Mouse (Mus musculus) hindbrain, embryonic 10.5 days (tissue): ENCODE measurements around the gene Dnajc15. TPM values are rescaled to one million over a fixed set of nuclear protein-coding genes. Genes with fewer than 3 reads are reported as not detected.

Experiments
- DNase-seq: peaks from one replicate; pipeline ENCODE4 v3.0.0-alpha.2; 2017; ENCODE audit warnings: low spot score
- H3K27ac ChIP-seq: fragments of 300-500 bp; sonication (generic); 2 replicates; pipeline ENCODE4 v1.5.1; 2016; ENCODE audit warnings: mild to moderate bottlenecking, moderate library complexity
- H3K27me3 ChIP-seq: fragments of 300-500 bp; sonication (generic); 2 replicates; pipeline ENCODE4 v1.6.1; 2016; ENCODE audit warnings: mild to moderate bottlenecking; ENCODE audit not compliant: poor library complexity, insufficient read depth, severe bottlenecking
- H3K36me3 ChIP-seq: fragments of 300-500 bp; sonication (generic); 2 replicates; pipeline ENCODE4 v1.6.1; 2016; ENCODE audit warnings: mild to moderate bottlenecking, moderate library complexity
- H3K4me1 ChIP-seq: fragments of 300-500 bp; sonication (generic); replicated peaks from 2 replicates; pipeline ENCODE4 v1.6.1; 2016; ENCODE audit warnings: mild to moderate bottlenecking
- H3K4me3 ChIP-seq: fragments of 300-500 bp; sonication (generic); 2 replicates; pipeline ENCODE4 v1.5.1; 2016; ENCODE audit warnings: mild to moderate bottlenecking, moderate library complexity
- H3K9me3 ChIP-seq: fragments of 300-500 bp; sonication (generic); 2 replicates; pipeline ENCODE4 v1.6.1; 2016; ENCODE audit warnings: mild to moderate bottlenecking, moderate library complexity
- WGBS: fragments of 180-500 bp; shearing (Covaris S2); methylation state at CpG from one replicate; pipeline ENCODE4 v1.1.7; 2016; 5-methylcytosine and 5-hydroxymethylcytosine counted together
- polyA plus RNA-seq: library from polyadenylated mRNA; unstranded; fragments of >200 nt; fragmentation: Nextera tagmentation; extraction: Ambion mirVana; gene quantifications from 2 replicates; pipeline ENCODE4 v1.2.1, GENCODE M21; 2016

Dnajc15 gene
- 101 and 113 TPM in 2 replicates for polyA plus RNA-seq

- peak; percentile 86 for DNase-seq
- no peaks in the 10 kb centered on the region for H3K27me3 ChIP-seq
- peak within 1 kb of the TSS; percentile 93 for H3K4me3 ChIP-seq
- peaks cover 10% of the 10 kb centered on the region for H3K4me1 ChIP-seq
- no peaks in the 10 kb centered on the region for H3K9me3 ChIP-seq
- WGBS: under 1% methylated on average over 44 of the region's 44 CpGs
- peak within 1 kb of the TSS; percentile 90 for H3K27ac ChIP-seq
- H3K36me3 ChIP-seq: no peaks in the 10 kb centered on the region
These were observed at the start of gene Dnajc15 for GRCm38 (mm10) chr14:77874304-77875241. TSS of gene Dnajc15 (minus strand) at chr14:77875125.

- WGBS: 90% methylated on average over 6 of the region's 6 CpGs
- H3K36me3 ChIP-seq: no peaks in the 10 kb centered on the region
- H3K27ac ChIP-seq: no peak overlapping the region
- no peak for DNase-seq
- no peaks in the 10 kb centered on the region for H3K4me1 ChIP-seq
- H3K9me3 ChIP-seq: no peaks in the 10 kb centered on the region
- H3K4me3 ChIP-seq: no peak overlapping the region
- H3K27me3 ChIP-seq: no peaks in the 10 kb centered on the region
These were observed 48.3 kb upstream of the Dnajc15 start for GRCm38 (mm10) chr14:77923076-77923865.

GRCm38 (mm10) chr14:77921641-77922040 lies 46.7 kb upstream of the Dnajc15 start:
- 93% methylated on average over 8 of the region's 8 CpGs for WGBS
- Histone ChIP-seq H3K4me3 (no peak overlapping the region), H3K9me3 (no peaks in the 10 kb centered on the region), H3K4me1 (no peaks in the 10 kb centered on the region), H3K36me3 (no peaks in the 10 kb centered on the region), H3K27me3 (no peaks in the 10 kb centered on the region), H3K27ac (no peak overlapping the region)
- DNase-seq: no peak

GRCm38 (mm10) chr14:77915776-77916175 lies 40.9 kb upstream of the Dnajc15 start:
- no peaks in the 10 kb centered on the region for H3K36me3 ChIP-seq
- H3K9me3 ChIP-seq: no peaks in the 10 kb centered on the region
- peaks cover 6% of the 10 kb centered on the region for H3K4me1 ChIP-seq
- no peaks in the 10 kb centered on the region for H3K27me3 ChIP-seq
- DNase-seq: no peak
- 69% methylated on average over 5 of the region's 5 CpGs for WGBS
- H3K4me3 ChIP-seq: no peak overlapping the region
- H3K27ac ChIP-seq: no peak overlapping the region

- Histone ChIP-seq H3K4me3 (no peak overlapping the region), H3K4me1 (no peaks in the 10 kb centered on the region), H3K9me3 (no peaks in the 10 kb centered on the region), H3K27me3 (no peaks in the 10 kb centered on the region), H3K27ac (no peak overlapping the region), H3K36me3 (no peaks in the 10 kb centered on the region)
- 91% methylated on average over 5 of the region's 5 CpGs for WGBS
- no peak for DNase-seq
These were observed 31.7 kb upstream of the Dnajc15 start for GRCm38 (mm10) chr14:77906586-77906985.

GRCm38 (mm10) chr14:77905466-77905865 lies 30.5 kb upstream of the Dnajc15 start:
- WGBS: 82% methylated on average over 5 of the region's 5 CpGs
- DNase-seq: no peak

GRCm38 (mm10) chr14:77904171-77904762 lies 29.3 kb upstream of the Dnajc15 start, which contains the start of gene Epsti1:
TSS of gene Epsti1 (plus strand) at chr14:77904239.
- Histone ChIP-seq H3K4me1 (no peaks in the 10 kb centered on the region), H3K4me3 (no peak within 1 kb of the TSS), H3K27ac (no peak within 1 kb of the TSS), H3K36me3 (no peaks in the 10 kb centered on the region), H3K9me3 (no peaks in the 10 kb centered on the region), H3K27me3 (no peaks in the 10 kb centered on the region)
- WGBS: 69% methylated on average over 15 of the region's 15 CpGs
- no peak for DNase-seq

More at GRCm38 (mm10) chr14:77905466-77905865, 30.5 kb upstream of the Dnajc15 start:
- H3K9me3 ChIP-seq: no peaks in the 10 kb centered on the region
- H3K36me3 ChIP-seq: no peaks in the 10 kb centered on the region
- H3K27ac ChIP-seq: no peak overlapping the region
- H3K4me3 ChIP-seq: no peak overlapping the region
- no peaks in the 10 kb centered on the region for H3K27me3 ChIP-seq
- no peaks in the 10 kb centered on the region for H3K4me1 ChIP-seq

- Histone ChIP-seq H3K27ac (no peak overlapping the region), H3K4me3 (no peak overlapping the region), H3K4me1 (no peaks in the 10 kb centered on the region), H3K27me3 (no peaks in the 10 kb centered on the region), H3K9me3 (no peaks in the 10 kb centered on the region), H3K36me3 (no peaks in the 10 kb centered on the region)
- 78% methylated on average over 3 of the region's 3 CpGs for WGBS
- no peak for DNase-seq
These were observed 27.6 kb upstream of the Dnajc15 start for GRCm38 (mm10) chr14:77902541-77902940.

- no peak for DNase-seq
- Histone ChIP-seq H3K4me1 (no peaks in the 10 kb centered on the region; the same call in 1 of the 2 replicates), H3K27me3 (no peaks in the 10 kb centered on the region), H3K9me3 (no peaks in the 10 kb centered on the region), H3K36me3 (no peaks in the 10 kb centered on the region), H3K4me3 (no peak overlapping the region), H3K27ac (no peak overlapping the region)
- 85% methylated on average over 3 of the region's 3 CpGs for WGBS
These were observed 21.0 kb upstream of the Dnajc15 start for GRCm38 (mm10) chr14:77895951-77896350.

- 86% methylated on average over 7 of the region's 7 CpGs for WGBS
- H3K4me3 ChIP-seq: no peak overlapping the region
- no peaks in the 10 kb centered on the region for H3K27me3 ChIP-seq
- H3K27ac ChIP-seq: no peak overlapping the region
- DNase-seq: no peak
- no peaks in the 10 kb centered on the region for H3K9me3 ChIP-seq
- no peaks in the 10 kb centered on the region for H3K36me3 ChIP-seq
- H3K4me1 ChIP-seq: no peaks in the 10 kb centered on the region
These were observed 15.0 kb upstream of the Dnajc15 start for GRCm38 (mm10) chr14:77889911-77890310.

GRCm38 (mm10) chr14:77886941-77887340 lies 12.0 kb upstream of the Dnajc15 start:
- Histone ChIP-seq H3K9me3 (no peaks in the 10 kb centered on the region), H3K4me1 (no peaks in the 10 kb centered on the region), H3K27me3 (no peaks in the 10 kb centered on the region), H3K27ac (no peak overlapping the region), H3K4me3 (no peak overlapping the region), H3K36me3 (no peaks in the 10 kb centered on the region)
- WGBS: 88% methylated on average over 4 of the region's 4 CpGs
- no peak for DNase-seq

- 94% methylated on average over 3 of the region's 3 CpGs for WGBS
- no peak for DNase-seq
These were observed 11.5 kb upstream of the Dnajc15 start for GRCm38 (mm10) chr14:77886376-77886775.

More at GRCm38 (mm10) chr14:77886376-77886775, 11.5 kb upstream of the Dnajc15 start:
- no peaks in the 10 kb centered on the region for H3K36me3 ChIP-seq
- H3K4me3 ChIP-seq: no peak overlapping the region
- no peaks in the 10 kb centered on the region for H3K27me3 ChIP-seq
- H3K27ac ChIP-seq: no peak overlapping the region
- no peaks in the 10 kb centered on the region for H3K4me1 ChIP-seq
- H3K9me3 ChIP-seq: no peaks in the 10 kb centered on the region
